ENCODE assay signal across 31 mouse cellular contexts in genomic region chr11:22190576-22190975, GRCm38 (mm10).
DNase-seq lines count a peak whose midpoint lies in the region; ATAC-seq and TF ChIP-seq lines count a peak whose summit lies in the region.
"Had no signal": no experiment of that assay in that cellular context is flagged by ENCODE, and none has a peak within 500 bp of the region (broad histone marks: within the 10 kb centered on the region; RNA-seq: fewer than 3 reads in every experiment).

No protein-coding gene starts in this region.

- TF ChIP-seq EP300 in MEL (IDR thresholded peaks at IDR 0.05; ENCODE audit: low read depth in 1 of 2, low read length in 2 of 2), result no peak

- H3K4me3 ChIP-seq in MEL (ENCODE audit: control insufficient read depth in 1 of 2, insufficient read depth in 1 of 2, low read depth in 2 of 2, low read length in 2 of 2), result no peak overlapping the region
- H3K4me3 ChIP-seq: forebrain, embryonic 13.5 days; heart, embryonic 10.5 days; hindbrain, embryonic 13.5 days; limb, embryonic 10.5 days; limb, embryonic 15.5 days; liver, embryonic 13.5 days; megakaryocyte, embryonic 14.5 days; midbrain, embryonic 15.5 days; neural tube, embryonic 15.5 days had no signal

- TF ChIP-seq POLR2A in MEL (IDR thresholded peaks at IDR 0.05; ENCODE audit: control insufficient read depth in 1 of 2, insufficient read depth in 1 of 2, low read depth in 1 of 2, low read length in 2 of 2, poor library complexity in 1 of 2), result no peak

- no peak for DNase-seq in cerebellum, postnatal 4 days (ENCODE audit: low spot score in 2 of 2)
- DNase-seq in heart, adult 11 months, result peak; percentile 67
- no peak for DNase-seq in heart, adult 9 months (ENCODE audit: low spot score in 2 of 2)
- peak; percentile 53 for DNase-seq in MEL (ENCODE audit: low read depth, low spot score)
- peak; percentile 47 for DNase-seq in brain, adult 2 months (ENCODE audit: low read depth, low spot score)
- DNase-seq in spleen, postnatal 36 days (ENCODE audit: low spot score in 2 of 2), result no peak
- no peak for DNase-seq in left cerebral cortex, adult 9 months (ENCODE audit: low spot score in 2 of 2)
- DNase-seq: adrenal gland, adult 8-10 months; gastrocnemius, postnatal 10 days; heart, postnatal 4 days; kidney, adult 8-10 months; layer of hippocampus, postnatal 36 days; liver, embryonic 13.5 days; lung, postnatal 14 days; retina, postnatal 1 day; right cerebral cortex, postnatal 25 days; thymus, adult 18-20 months; thymus, postnatal 25 days had no signal

- TF ChIP-seq RAD21 in MEL (IDR thresholded peaks at IDR 0.05; ENCODE audit: low read depth, low read length), result no peak

- no peak for TF ChIP-seq CTCF in MEL (IDR thresholded peaks at IDR 0.05 in 2 of 3, conservative IDR thresholded peaks at IDR 0.05 in 1 of 3; ENCODE audit: control insufficient read depth in 1 of 3, insufficient read depth in 1 of 3, low read depth in 2 of 3, low read length in 3 of 3, poor library complexity in 1 of 3, severe bottlenecking in 1 of 3)

- H3K36me3 ChIP-seq in MEL (ENCODE audit: control insufficient read depth in 1 of 2, insufficient read depth in 2 of 2, low read length in 2 of 2), result peaks cover 0 to 2% of the 10 kb centered on the region in 2 experiments; a peak in 1 of 4 replicates
- H3K36me3 ChIP-seq: heart, embryonic 10.5 days; hindbrain, embryonic 13.5 days; limb, embryonic 10.5 days; limb, embryonic 15.5 days; liver, embryonic 13.5 days; midbrain, embryonic 15.5 days; neural tube, embryonic 15.5 days had no signal

- no peaks in the 10 kb centered on the region for H3K9me3 ChIP-seq in MEL (replicated peaks; ENCODE audit: insufficient read depth, low read length)
- H3K9me3 ChIP-seq: forebrain, embryonic 13.5 days; heart, embryonic 10.5 days; hindbrain, embryonic 13.5 days; limb, embryonic 10.5 days; limb, embryonic 15.5 days; liver, embryonic 13.5 days; megakaryocyte, embryonic 14.5 days; midbrain, embryonic 15.5 days; neural tube, embryonic 15.5 days had no signal

- H3K27ac ChIP-seq in MEL (ENCODE audit: control insufficient read depth, low read depth, low read length), result no peak overlapping the region
- H3K27ac ChIP-seq: forebrain, embryonic 13.5 days; heart, embryonic 10.5 days; hindbrain, embryonic 13.5 days; kidney, postnatal 0 days; limb, embryonic 10.5 days; limb, embryonic 15.5 days; liver, embryonic 13.5 days; midbrain, embryonic 15.5 days; neural tube, embryonic 15.5 days; stomach, postnatal 0 days had no signal

- 0 out of 2 replicates have a peak, but pooled peaks have one; percentile 26 for ATAC-seq in cerebellum, adult (ENCODE audit: insufficient number of reproducible peaks, low FRiP score, low TSS enrichment)
- ATAC-seq: activated CD4-positive, CD25-positive, alpha-beta regulatory T cell, adult 4 months; forebrain, embryonic 13.5 days; intestine, embryonic 16.5 days; midbrain, embryonic 15.5 days had no signal

- H3K79me2 ChIP-seq in MEL (ENCODE audit: control insufficient read depth, insufficient read depth, low read length, poor library complexity), result no peaks in the 10 kb centered on the region

- H3K4me1 ChIP-seq in MEL (ENCODE audit: control insufficient read depth in 1 of 2, insufficient read depth in 2 of 2, low read length in 2 of 2), result peaks cover 0 to 5% of the 10 kb centered on the region in 2 experiments; a peak in 2 of 4 replicates
- H3K4me1 ChIP-seq: forebrain, embryonic 13.5 days; hindbrain, embryonic 13.5 days; limb, embryonic 10.5 days; megakaryocyte, embryonic 14.5 days; midbrain, embryonic 15.5 days had no signal

- no peaks in the 10 kb centered on the region for H3K27me3 ChIP-seq in MEL (ENCODE audit: control insufficient read depth in 1 of 2, insufficient read depth in 2 of 2, low read length in 2 of 2)
- H3K27me3 ChIP-seq: forebrain, embryonic 13.5 days; hindbrain, embryonic 13.5 days; limb, embryonic 15.5 days; liver, embryonic 13.5 days; megakaryocyte, embryonic 14.5 days; midbrain, embryonic 15.5 days; neural tube, embryonic 15.5 days had no signal

- H3K9ac ChIP-seq in MEL (ENCODE audit: control insufficient read depth, low read depth, low read length, poor library complexity, severe bottlenecking), result no peak overlapping the region
- H3K9ac ChIP-seq: forebrain, embryonic 13.5 days; hindbrain, embryonic 13.5 days; limb, embryonic 15.5 days; liver, embryonic 13.5 days; midbrain, embryonic 15.5 days; neural tube, embryonic 15.5 days had no signal

TF ChIP-seq in MEL, 35 proteins besides CTCF, POLR2A, EP300 and RAD21:
- no peak for TF ChIP-seq ELF1 (IDR thresholded peaks at IDR 0.05; ENCODE audit: low read depth, low read length)
- no peak for TF ChIP-seq MXI1 (IDR thresholded peaks at IDR 0.05; ENCODE audit: low read depth, low read length)
- TF ChIP-seq ZNF384 (IDR thresholded peaks at IDR 0.05; ENCODE audit: low read depth, low read length), result no peak
- no peak for TF ChIP-seq NELFE (IDR thresholded peaks at IDR 0.05; ENCODE audit: low read depth, low read length)
- TF ChIP-seq TBP (IDR thresholded peaks at IDR 0.05; ENCODE audit: low read depth, low read length), result no peak
- no peak for TF ChIP-seq ETS1 (IDR thresholded peaks at IDR 0.05; ENCODE audit: low read depth, low read length)
- no peak for TF ChIP-seq SMC3 (IDR thresholded peaks at IDR 0.05; ENCODE audit: low read depth, low read length)
- no peak for TF ChIP-seq ZKSCAN1 (IDR thresholded peaks at IDR 0.05; ENCODE audit: low read depth, low read length)
- no peak for TF ChIP-seq CHD2 (IDR thresholded peaks at IDR 0.05; ENCODE audit: low read length)
- no peak for TF ChIP-seq SIN3A (IDR thresholded peaks at IDR 0.05; ENCODE audit: low read length)
- no peak for TF ChIP-seq MEF2A (IDR thresholded peaks at IDR 0.05; ENCODE audit: extremely low read depth, insufficient replicate concordance, low read depth, low read length, poor library complexity, severe bottlenecking)
- no peak for TF ChIP-seq MYC (IDR thresholded peaks at IDR 0.05; ENCODE audit: low read depth, low read length)
- TF ChIP-seq NRF1 (IDR thresholded peaks at IDR 0.05; ENCODE audit: insufficient read depth, low read depth, low read length, poor library complexity, severe bottlenecking), result no peak

Comparison
In these comparisons a context has a peak if more than half of its experiments do, and no peak if none do; other contexts are left out.
1. DNase-seq: peak in heart, adult 11 months (single experiment), MEL (single experiment) and brain, adult 2 months (single experiment); none in cerebellum, postnatal 4 days (0 of 2), heart, adult 9 months (0 of 2), spleen, postnatal 36 days (0 of 2) and left cerebral cortex, adult 9 months (0 of 2).